Mouse (Mus musculus): ENCODE data around the gene Tmem33. TPM values are rescaled to one million over a fixed set of nuclear protein-coding genes. Genes with fewer than 3 reads are reported as not detected.

Tmem33 gene
- polyA plus RNA-seq, 1 experiment from 2014 or later: 79.7 TPM

Other genes starting within 250 kb of the Tmem33 start
- 0.02 and 0.06 TPM in 2 replicates for gene Phox2b, start 161.3 kb upstream of the Tmem33 start, polyA plus RNA-seq (2015; fragmentation: Nextera tagmentation; extraction: Ambion mirVana)
- gene Slc30a9, start 46.4 kb downstream of the Tmem33 start, polyA plus RNA-seq (2015; fragmentation: Nextera tagmentation; extraction: Ambion mirVana): 52.7 and 53.4 TPM in 2 replicates
- gene Bend4, start 167.7 kb downstream of the Tmem33 start, polyA plus RNA-seq (2015; fragmentation: Nextera tagmentation; extraction: Ambion mirVana): 0.47 and 0.52 TPM in 2 replicates

Measured in liver, embryonic 15.5 days (tissue).